In the genomic region with DNA sequence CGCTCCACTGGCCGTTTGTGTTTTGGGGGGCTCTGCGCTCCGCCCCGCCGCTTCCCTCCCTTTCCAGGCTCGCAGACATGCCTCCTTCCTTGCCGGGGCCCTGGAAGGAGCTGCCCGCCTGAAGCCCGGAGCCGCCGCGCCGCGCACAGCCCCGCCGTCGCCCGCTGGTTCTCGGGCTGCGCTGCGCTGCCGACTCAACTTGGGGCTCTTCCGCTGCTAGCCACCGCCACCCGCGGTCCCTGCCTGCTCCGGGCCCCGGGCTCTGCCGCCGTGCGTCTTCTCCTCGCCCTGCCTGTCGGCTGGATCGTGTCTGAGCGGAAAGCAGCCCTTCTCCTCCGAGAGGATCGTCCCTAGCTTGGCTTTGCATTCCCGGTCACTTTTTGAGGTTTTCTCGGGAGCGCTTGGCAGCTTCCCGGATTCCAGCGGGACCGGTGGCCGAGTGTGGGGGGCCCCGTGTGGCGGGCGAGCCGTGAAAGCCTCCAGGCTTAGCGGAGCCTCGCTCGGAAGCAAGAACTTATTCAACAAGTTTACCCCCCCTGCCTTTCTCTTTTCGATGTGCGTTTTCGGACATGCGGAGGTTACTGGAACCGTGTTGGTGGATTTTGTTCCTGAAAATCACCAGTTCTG, we compare ENCODE assay signal across 8 mouse cellular contexts. TPM values are rescaled to one million over a fixed set of nuclear protein-coding genes. Genes with fewer than 3 reads are reported as not detected.
DNase-seq lines count a peak whose midpoint lies in the region; ATAC-seq and TF ChIP-seq lines count a peak whose summit lies in the region.

No protein-coding gene starts in this region.

- no peaks in the 10 kb centered on the region; the same call in 1 of the 2 replicates for H3K27me3 ChIP-seq in testis, adult 2 months (ENCODE audit: control insufficient read depth, insufficient read depth, low read length)
- no peaks in the 10 kb centered on the region for H3K27me3 ChIP-seq in heart, embryonic 16.5 days (ENCODE audit: control insufficient read depth, insufficient read depth, low read length)
- peaks cover 63% of the 10 kb centered on the region for H3K27me3 ChIP-seq in liver, embryonic 15.5 days
- H3K27me3 ChIP-seq in stomach, postnatal 0 days (ENCODE audit: control insufficient read depth, insufficient read depth, low read length): no peaks in the 10 kb centered on the region

- DNase-seq in gastrocnemius, adult 2 months: peak; percentile 78
- no peak for DNase-seq in gastrocnemius, adult 8-10 months (ENCODE audit: low spot score in 2 of 2)
- no peak for DNase-seq in testis, postnatal 10 days (ENCODE audit: low spot score)
- no peak for DNase-seq in stomach, postnatal 0 days (ENCODE audit: low spot score)
- no peak for DNase-seq in ovary, postnatal 10 days (ENCODE audit: low spot score)

- TF ChIP-seq EP300 in stomach, postnatal 0 days (optimal IDR thresholded peaks at IDR 0.05): no peak

- TF ChIP-seq CTCF in gastrocnemius, adult 2 months (IDR thresholded peaks at IDR 0.05): no peak
- no peak for TF ChIP-seq CTCF in testis, adult 2 months (IDR thresholded peaks at IDR 0.05; ENCODE audit: control insufficient read depth, insufficient read depth, insufficient replicate concordance, low read depth, low read length)
- TF ChIP-seq CTCF in stomach, postnatal 0 days (IDR thresholded peaks at IDR 0.05; ENCODE audit: low read depth): no peak

- H3K4me1 ChIP-seq in testis, adult 2 months (ENCODE audit: control insufficient read depth, insufficient read depth, low read length): peaks cover 20% of the 10 kb centered on the region
- H3K4me1 ChIP-seq in heart, embryonic 16.5 days (ENCODE audit: control insufficient read depth, insufficient read depth, low read length): peaks cover 15% of the 10 kb centered on the region
- H3K4me1 ChIP-seq in liver, embryonic 15.5 days (replicated peaks): peaks cover 3% of the 10 kb centered on the region; the same call in 1 of the 2 replicates
- no peaks in the 10 kb centered on the region; the same call in none of the 2 replicates for H3K4me1 ChIP-seq in stomach, postnatal 0 days (replicated peaks; ENCODE audit: control insufficient read depth, insufficient read depth)

- peak; percentile 43 for ATAC-seq in heart, embryonic 16.5 days (replicated peaks; ENCODE audit: extremely low read depth, insufficient read depth, low FRiP score)
- peak; percentile 33; the same call in 1 of the 2 replicates for ATAC-seq in liver, embryonic 15.5 days (ENCODE audit: insufficient read depth)
- ATAC-seq in stomach, postnatal 0 days (ENCODE audit: low FRiP score, low TSS enrichment): peak; percentile 68

- peak overlapping the region; percentile 97 for H3K4me2 ChIP-seq in heart, embryonic 16.5 days (ENCODE audit: low read depth, low read length)
- peak overlapping the region; percentile 64 for H3K4me2 ChIP-seq in liver, embryonic 15.5 days
- H3K4me2 ChIP-seq in stomach, postnatal 0 days (replicated peaks; ENCODE audit: low read depth): peak overlapping the region; percentile 95

- under 1% methylated on average over 56 of the region's 57 CpGs for WGBS in heart, embryonic 16.5 days
- WGBS in liver, embryonic 15.5 days (ENCODE audit: insufficient replicate concordance): under 1% methylated on average over 57 of the region's 57 CpGs
- WGBS in stomach, postnatal 0 days: under 1% methylated on average over 50 of the region's 57 CpGs

- no peaks in the 10 kb centered on the region for H3K9me3 ChIP-seq in heart, embryonic 16.5 days (replicated peaks; ENCODE audit: control insufficient read depth, low read length)
- H3K9me3 ChIP-seq in liver, embryonic 15.5 days (replicated peaks): no peaks in the 10 kb centered on the region
- no peaks in the 10 kb centered on the region for H3K9me3 ChIP-seq in stomach, postnatal 0 days (ENCODE audit: control insufficient read depth, low read length)

- intact Hi-C loops in gastrocnemius, adult 2 months (cut with DNase I): loop anchor here (2.0 to 10.0 kb wide), 6 partner anchors 114 to 587 kb away; partner anchors contain the start of gene Fhit

- H3K36me3 ChIP-seq in testis, adult 2 months (ENCODE audit: control insufficient read depth, insufficient read depth, low read length): no peaks in the 10 kb centered on the region
- no peaks in the 10 kb centered on the region for H3K36me3 ChIP-seq in heart, embryonic 16.5 days (ENCODE audit: control insufficient read depth, insufficient read depth)
- no peaks in the 10 kb centered on the region for H3K36me3 ChIP-seq in liver, embryonic 15.5 days (replicated peaks)
- no peaks in the 10 kb centered on the region for H3K36me3 ChIP-seq in stomach, postnatal 0 days (ENCODE audit: control insufficient read depth, insufficient read depth, low read length)

- no peak for TF ChIP-seq POLR2A in testis, adult 2 months (IDR thresholded peaks at IDR 0.05; ENCODE audit: control insufficient read depth, low read depth, low read length)

- peak overlapping the region; percentile 88 for H3K9ac ChIP-seq in heart, embryonic 16.5 days (ENCODE audit: low read length)
- H3K9ac ChIP-seq in liver, embryonic 15.5 days: peak overlapping the region; percentile 45
- peak overlapping the region; percentile 82 for H3K9ac ChIP-seq in stomach, postnatal 0 days (ENCODE audit: low read length)

- peak overlapping the region; percentile 79 for H3K4me3 ChIP-seq in gastrocnemius, adult 2 months
- H3K4me3 ChIP-seq in testis, adult 2 months (ENCODE audit: control insufficient read depth, low read depth, low read length): peak overlapping the region; percentile 83
- H3K4me3 ChIP-seq in heart, embryonic 16.5 days (ENCODE audit: low read length): peak overlapping the region; percentile 88
- H3K4me3 ChIP-seq in liver, embryonic 15.5 days (replicated peaks): peak overlapping the region; percentile 55
- peak overlapping the region; percentile 78 for H3K4me3 ChIP-seq in stomach, postnatal 0 days (ENCODE audit: low read depth, low read length)

- H3K27ac ChIP-seq in gastrocnemius, adult 2 months: peak overlapping the region; percentile 93
- H3K27ac ChIP-seq in testis, adult 2 months (ENCODE audit: control insufficient read depth, insufficient read depth, low read depth, low read length): peak overlapping the region; percentile 25
- H3K27ac ChIP-seq in heart, embryonic 16.5 days (ENCODE audit: low read length): peak overlapping the region; percentile 98
- H3K27ac ChIP-seq in liver, embryonic 15.5 days (replicated peaks): peak overlapping the region; percentile 64
- H3K27ac ChIP-seq in stomach, postnatal 0 days (replicated peaks): peak overlapping the region; percentile 95

RNA-seq across cellular contexts. Expression of gene Ptprg, which starts 0.5 kb away (rescaled TPM):
- 10 to 100 TPM; 26.3 to 32.5 TPM for total RNA-seq in gastrocnemius, adult 2 months (2021)
- 10 to 100 TPM; 13.3 to 22.4 (median 19.1) TPM for total RNA-seq in gastrocnemius, adult 8-10 months (2022)
- polyA plus RNA-seq in testis, adult 2 months (2012; rRNA removed): 6.9 and 12.1 TPM in 2 replicates
- 13.4 and 17.4 TPM in 2 replicates for polyA plus RNA-seq in heart, embryonic 16.5 days (2015; fragmentation: Nextera tagmentation; extraction: Ambion mirVana)
- polyA plus RNA-seq in liver, embryonic 15.5 days (2015; fragmentation: Nextera tagmentation; extraction: Ambion mirVana): 1.3 and 3.0 TPM in 2 replicates
- 5.4 and 6.2 TPM in 2 replicates for polyA plus RNA-seq in stomach, postnatal 0 days (2015; fragmentation: Nextera tagmentation; extraction: Ambion mirVana)

Comparison
In these comparisons a context has a peak if more than half of its experiments do, and no peak if none do; other contexts are left out.
1. H3K27ac ChIP-seq: peak in every context shown above with its lines; median percentile 98 in heart, embryonic 16.5 days; 95 in stomach, postnatal 0 days; 93 in gastrocnemius, adult 2 months; 64 in liver, embryonic 15.5 days; 25 in testis, adult 2 months.